Mouse (Mus musculus) lung, postnatal 0 days (tissue): ENCODE data around the gene Ssh1.

Source experiments
- CTCF ChIP-seq: IDR thresholded peaks from 2 replicates; pipeline ENCODE4 v1.5.1; 2016; ENCODE audit warnings: antibody characterized with exemption, mild to moderate bottlenecking
- EP300 ChIP-seq: IDR thresholded peaks from 2 replicates; pipeline ENCODE4 v1.6.1; 2016; ENCODE audit warnings: antibody characterized with exemption, mild to moderate bottlenecking, control low read depth

- TF ChIP-seq CTCF, result no peak
- no peak for TF ChIP-seq EP300
These were observed 2.6 kb downstream of the Ssh1 start for GRCm38 (mm10) chr5:113991141-113991540.
